Mouse (Mus musculus): ENCODE measurements around the gene Armc9.

DNA sequence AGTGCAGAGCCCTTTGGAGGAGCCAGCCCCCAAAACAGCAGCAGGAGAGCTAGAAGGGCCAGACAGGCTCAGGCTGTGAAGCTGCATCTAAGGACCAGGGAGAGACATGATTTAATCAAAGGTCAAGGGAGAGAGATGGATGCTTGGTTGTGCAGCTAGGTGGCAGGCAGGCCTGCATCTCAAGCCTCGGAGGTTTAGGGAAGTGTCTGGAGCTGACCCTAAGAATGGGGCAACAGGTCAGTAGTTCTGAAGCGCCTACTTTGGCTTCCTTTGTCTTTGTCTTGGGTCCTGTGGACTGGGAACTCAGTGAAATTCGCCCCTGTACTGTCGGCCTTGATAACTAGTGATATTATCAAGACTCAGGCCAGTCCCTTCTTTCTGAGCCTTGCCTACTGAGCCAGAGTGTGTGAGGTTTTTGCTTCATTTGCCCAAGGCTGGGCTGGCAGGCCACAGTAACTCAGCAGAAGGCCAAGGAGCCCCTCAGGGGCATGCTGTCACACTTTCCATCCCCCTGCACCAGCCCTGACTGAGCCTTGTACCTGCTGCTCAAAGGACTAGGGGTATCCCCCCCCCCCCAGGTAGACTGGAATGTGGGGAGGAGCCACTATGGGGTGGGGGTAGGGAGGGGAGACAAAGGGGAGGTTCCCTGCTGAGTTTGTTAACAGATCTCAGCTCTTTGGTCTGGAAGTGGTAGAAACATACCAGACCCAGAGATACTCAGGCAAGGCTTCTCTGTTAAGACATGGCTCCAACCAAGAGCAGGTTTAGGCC is 153.5 kb downstream of the Armc9 start:
- no peak for TF ChIP-seq CHD2 (IDR thresholded peaks at IDR 0.05; ENCODE audit: low read depth, low read length)
- TF ChIP-seq MAFK (IDR thresholded peaks at IDR 0.05; ENCODE audit: insufficient read depth, low read depth, low read length): no peak
- no peak for TF ChIP-seq HCFC1 (IDR thresholded peaks at IDR 0.05; ENCODE audit: borderline replicate concordance, insufficient read depth, low read length)
- no peak for TF ChIP-seq ZNF384 (IDR thresholded peaks at IDR 0.05; ENCODE audit: low read depth, low read length)
- TF ChIP-seq ZC3H11A (IDR thresholded peaks at IDR 0.05; ENCODE audit: borderline replicate concordance, low read depth, low read length): no peak
